Mouse (Mus musculus) myocyte (in vitro differentiated cells): ENCODE results near the gene Dctn1.
A peak's percentile ranks its signal among the peaks of the same experiment; 100 is the strongest.

Experiments used
- CEBPB ChIP-seq: IDR thresholded peaks from 2 replicates; pipeline ENCODE4 v1.6.1; 2011; ENCODE audit warnings: mild to moderate bottlenecking, moderate library complexity; ENCODE audit not compliant: poor library complexity, insufficient read depth, severe bottlenecking
- E2F4 ChIP-seq: IDR thresholded peaks from one replicate; pipeline ENCODE4 v1.6.1; 2011; ENCODE audit warnings: mild to moderate bottlenecking, control low read depth, moderate library complexity; ENCODE audit not compliant: insufficient read depth
- MAX ChIP-seq: IDR thresholded peaks from one replicate; pipeline ENCODE4 v1.6.1; 2011; ENCODE audit warnings: low read depth, mild to moderate bottlenecking, control low read depth
- MYOD1 ChIP-seq, 3 experiments: IDR thresholded peaks; one replicate each; pipeline ENCODE4 v1.6.1; 2011; ENCODE audit warnings: control low read depth in 2 of 3, low read depth in 2 of 3, mild to moderate bottlenecking in 2 of 3, moderate library complexity in 1 of 3; ENCODE audit not compliant: insufficient read length in 2 of 3, control insufficient read depth in 1 of 3
- MYOG ChIP-seq, 3 experiments: IDR thresholded peaks; one replicate each; pipeline ENCODE4 v1.6.1; 2011; ENCODE audit warnings: control low read depth in 2 of 3, low read depth in 2 of 3, mild to moderate bottlenecking in 2 of 3; ENCODE audit not compliant: insufficient read length in 2 of 3, control insufficient read depth in 1 of 3, insufficient read depth in 1 of 3
- POLR2A ChIP-seq: IDR thresholded peaks from one replicate; pipeline ENCODE4 v1.6.1; 2011; ENCODE audit warnings: low read depth, mild to moderate bottlenecking, control low read depth, moderate library complexity; ENCODE audit not compliant: insufficient read length
- POLR2AphosphoS2 ChIP-seq: IDR thresholded peaks from one replicate; pipeline ENCODE4 v1.6.1; 2011; ENCODE audit warnings: low read depth, control low read depth; ENCODE audit not compliant: insufficient read length
- REST ChIP-seq: IDR thresholded peaks from one replicate; pipeline ENCODE4 v1.6.1; 2011; ENCODE audit warnings: mild to moderate bottlenecking, control low read depth, moderate library complexity; ENCODE audit not compliant: insufficient read depth, insufficient read length
- SRF ChIP-seq: IDR thresholded peaks from one replicate; pipeline ENCODE4 v1.6.1; 2011; ENCODE audit warnings: low read depth; ENCODE audit not compliant: control insufficient read depth, insufficient read length
- TCF12 ChIP-seq: IDR thresholded peaks from one replicate; pipeline ENCODE4 v1.6.1; 2011; ENCODE audit warnings: mild to moderate bottlenecking, control low read depth; ENCODE audit not compliant: poor library complexity, insufficient read depth, severe bottlenecking
- TCF3 ChIP-seq: IDR thresholded peaks from one replicate; pipeline ENCODE4 v1.6.1; 2011; ENCODE audit warnings: low read depth, control low read depth; ENCODE audit not compliant: insufficient read length
- USF1 ChIP-seq: IDR thresholded peaks from one replicate; pipeline ENCODE4 v1.6.1; 2011; ENCODE audit warnings: low read depth, mild to moderate bottlenecking, control low read depth, moderate library complexity

DNA sequence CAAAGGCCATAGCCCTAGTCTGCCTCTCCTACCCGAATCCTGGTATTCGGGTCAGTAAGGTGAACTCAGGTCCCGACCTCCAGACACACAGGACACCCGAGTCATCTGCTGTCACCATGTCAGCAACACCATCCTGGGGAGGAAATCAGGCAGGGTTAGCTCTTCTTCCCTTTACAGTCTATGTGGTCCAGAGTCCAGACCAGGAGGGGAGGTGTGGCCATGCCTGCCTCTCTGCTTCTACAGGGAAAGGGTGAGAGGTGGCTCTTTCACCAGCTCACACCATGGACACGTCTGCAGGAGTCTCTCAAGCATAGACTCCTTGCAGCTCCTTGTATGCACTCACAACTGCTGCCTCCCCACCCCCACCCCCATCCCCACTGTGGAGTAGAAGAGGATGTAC lies 12.2 kb upstream of the Dctn1 start:
- TF ChIP-seq POLR2A, result no peak
- TF ChIP-seq POLR2AphosphoS2, result peak; percentile 8
- no peak for TF ChIP-seq E2F4
- TF ChIP-seq MYOG (IDR thresholded peaks at IDR 0.05; ENCODE audit: control insufficient read depth in 1 of 3, insufficient read depth in 1 of 3, insufficient read length in 2 of 3, low read depth in 2 of 3), result no peak
- no peak for TF ChIP-seq CEBPB
- no peak for TF ChIP-seq TCF3
- no peak for TF ChIP-seq TCF12
- no peak for TF ChIP-seq USF1
- no peak for TF ChIP-seq MAX
- TF ChIP-seq REST, result no peak
- TF ChIP-seq MYOD1 (IDR thresholded peaks at IDR 0.05; ENCODE audit: control insufficient read depth in 1 of 3, insufficient read length in 2 of 3, low read depth in 2 of 3), result no peak
- TF ChIP-seq SRF, result no peak
